Mouse (Mus musculus) G1E-ER4 (cell line): ENCODE measurements around the gene Cdkal1. TPM values are rescaled to one million over a fixed set of nuclear protein-coding genes. Genes with fewer than 3 reads are reported as not detected.

Source experiments
- GATA1 ChIP-seq: IDR thresholded peaks from one replicate; pipeline ENCODE4 v1.8.0; 2012; ENCODE audit warnings: low read length, inconsistent platforms
- polyA plus RNA-seq: library from polyadenylated mRNA; stranded (reverse); fragments of >175 nt; gene quantifications from 2 replicates; pipeline ENCODE4 v1.2.3, GENCODE M21; 2012

Cdkal1 gene
- polyA plus RNA-seq, 1 experiment = 0.64 TPM

DNA sequence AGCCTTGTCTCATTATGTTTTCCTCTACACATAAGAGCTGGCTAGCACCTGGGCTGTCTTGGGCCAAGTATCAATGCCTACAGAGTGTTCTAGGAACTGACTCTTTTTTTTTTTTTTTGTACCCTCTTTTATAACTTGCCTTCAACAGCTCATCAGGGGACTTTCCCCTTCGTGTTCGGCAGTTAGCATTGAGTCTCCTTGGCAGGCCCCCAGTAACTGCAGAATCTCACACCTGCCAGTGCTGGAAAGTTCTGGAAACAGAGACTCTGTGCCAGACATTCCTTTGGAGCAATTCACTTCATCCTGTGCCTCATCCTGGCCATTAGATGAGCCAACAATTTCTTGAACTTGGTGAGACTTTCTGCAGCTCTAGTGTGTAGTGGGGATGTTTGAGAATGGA lies 652.9 kb downstream of the Cdkal1 start:
- no peak for TF ChIP-seq GATA1

DNA sequence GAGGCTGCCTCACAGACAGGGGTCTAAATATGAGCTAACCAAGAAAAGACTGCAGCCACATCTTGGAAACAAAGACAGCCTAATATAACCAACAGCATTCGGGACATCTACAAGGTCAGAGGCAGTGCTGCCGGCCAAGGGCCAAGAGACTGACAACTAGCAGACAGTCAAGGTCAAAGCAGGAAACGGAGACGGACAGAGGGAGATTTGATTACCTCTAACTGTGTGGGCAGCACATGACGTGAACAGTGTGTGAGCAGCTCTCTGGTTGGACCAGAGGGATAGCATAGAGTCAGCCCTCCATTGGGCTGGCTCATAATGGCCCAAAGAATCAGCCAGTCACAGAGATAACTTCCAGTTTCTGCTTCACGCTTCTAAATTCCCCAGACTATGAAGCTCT lies 655.8 kb downstream of the Cdkal1 start:
- no peak for TF ChIP-seq GATA1

DNA sequence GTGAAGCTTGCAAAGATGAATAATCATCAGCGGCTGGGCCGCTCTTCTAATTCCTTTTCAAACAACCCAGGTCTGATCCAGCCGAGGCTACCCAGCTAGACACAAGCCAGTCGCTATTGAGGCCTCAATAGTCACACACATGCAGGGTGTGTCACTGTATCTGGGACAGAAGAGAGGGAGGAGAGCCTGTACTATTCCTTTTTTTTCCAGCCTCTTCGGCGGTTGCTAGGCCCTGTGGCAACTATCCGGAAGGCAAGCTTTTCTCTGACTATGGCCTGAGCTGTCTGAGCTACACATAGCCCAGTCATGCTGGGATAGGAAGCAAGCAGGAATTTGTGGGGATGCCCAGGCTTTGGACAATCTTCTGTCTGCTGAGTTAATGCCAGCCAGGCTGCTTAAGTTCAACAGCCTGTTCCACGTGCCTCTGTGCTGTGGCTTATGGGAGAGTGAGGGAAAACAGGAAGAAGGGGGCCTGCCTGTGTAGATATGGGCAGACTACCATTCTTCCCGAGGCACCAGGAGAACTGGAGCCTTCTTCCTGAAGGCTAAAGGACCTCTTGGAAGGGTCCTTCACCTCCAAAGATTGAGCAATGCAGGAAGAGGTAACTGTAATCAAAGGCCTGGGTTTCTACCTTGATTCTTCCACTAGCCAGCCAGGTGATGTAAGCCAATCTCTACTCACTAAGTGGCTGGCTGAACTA lies 658.5 kb downstream of the Cdkal1 start:
- TF ChIP-seq GATA1 = no peak

DNA sequence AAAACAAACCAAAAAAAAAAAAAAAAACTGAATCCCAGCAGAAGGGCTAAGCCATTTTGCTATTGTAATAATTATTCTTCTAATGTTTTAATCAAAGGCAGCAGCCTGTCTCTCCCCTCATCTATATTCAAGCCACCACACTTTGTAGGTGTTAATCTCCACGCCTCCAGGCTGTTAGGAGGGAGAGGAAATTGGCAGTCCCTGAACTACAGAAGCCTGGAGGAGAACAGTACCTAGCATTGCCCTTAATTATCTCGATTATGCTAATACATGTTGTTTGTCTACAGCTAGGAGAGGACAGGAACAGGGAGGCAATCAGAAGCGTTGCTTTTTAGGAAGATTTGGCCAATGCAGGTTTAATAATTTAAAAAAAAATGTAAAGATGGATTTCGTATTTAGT lies 659.8 kb downstream of the Cdkal1 start:
- no peak for TF ChIP-seq GATA1

DNA sequence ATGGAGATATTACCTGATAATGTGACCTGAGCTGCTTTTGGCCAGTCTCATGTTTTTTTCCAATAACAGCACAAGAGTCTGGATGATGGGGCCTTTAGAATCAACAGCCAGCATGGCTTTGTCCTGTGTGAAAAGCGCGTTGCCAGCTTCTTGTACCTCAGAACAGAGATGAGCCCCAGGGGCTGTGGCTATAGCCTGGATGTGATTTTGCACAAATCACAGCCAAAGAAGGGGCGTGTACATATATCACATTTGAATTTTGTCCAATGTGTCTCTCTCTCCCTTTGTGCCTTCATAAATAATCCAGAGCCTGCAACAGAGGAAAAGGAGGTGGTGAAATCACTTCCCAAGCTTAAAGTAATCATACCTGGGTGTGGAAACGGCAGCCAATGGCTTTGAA lies 660.5 kb downstream of the Cdkal1 start:
- no peak for TF ChIP-seq GATA1

DNA sequence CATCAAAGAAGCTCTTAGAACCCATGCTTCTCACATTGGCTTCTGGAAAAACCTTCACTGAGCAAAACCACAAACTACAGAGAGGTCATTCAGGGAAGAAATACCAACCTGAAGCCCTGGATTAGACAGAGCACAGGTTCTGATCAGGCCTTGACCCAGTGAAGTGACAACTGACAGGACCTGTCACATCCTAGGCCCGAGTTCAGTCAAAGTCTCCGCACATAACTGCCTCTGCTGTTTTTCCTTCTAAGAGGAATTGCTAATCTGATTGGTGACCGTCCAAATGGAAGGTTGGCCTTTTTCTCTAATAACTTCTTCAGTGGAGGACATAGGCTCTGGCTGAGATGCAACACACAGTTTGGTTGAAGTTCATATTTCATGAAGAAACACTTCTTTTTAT lies 662.8 kb downstream of the Cdkal1 start:
- no peak for TF ChIP-seq GATA1

DNA sequence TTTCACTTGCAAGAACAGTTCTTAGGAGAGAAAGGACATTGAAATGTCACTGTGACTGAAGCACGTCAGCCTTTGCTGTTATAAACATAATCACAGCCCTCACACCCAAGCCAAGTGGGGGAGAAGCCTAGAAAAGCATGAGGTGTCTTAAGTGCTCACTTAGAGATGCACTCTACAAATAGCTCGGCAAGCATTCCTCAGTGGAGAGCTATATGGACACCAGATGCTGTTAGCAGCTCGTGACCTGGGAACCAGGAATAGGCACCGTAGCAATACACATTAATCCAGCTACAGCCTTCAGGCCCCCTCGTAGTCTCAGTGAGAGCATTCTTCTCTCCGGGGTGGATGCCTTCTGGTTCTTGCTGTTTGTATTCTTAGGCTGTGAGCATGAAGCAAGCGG lies 664.9 kb downstream of the Cdkal1 start:
- no peak for TF ChIP-seq GATA1

DNA sequence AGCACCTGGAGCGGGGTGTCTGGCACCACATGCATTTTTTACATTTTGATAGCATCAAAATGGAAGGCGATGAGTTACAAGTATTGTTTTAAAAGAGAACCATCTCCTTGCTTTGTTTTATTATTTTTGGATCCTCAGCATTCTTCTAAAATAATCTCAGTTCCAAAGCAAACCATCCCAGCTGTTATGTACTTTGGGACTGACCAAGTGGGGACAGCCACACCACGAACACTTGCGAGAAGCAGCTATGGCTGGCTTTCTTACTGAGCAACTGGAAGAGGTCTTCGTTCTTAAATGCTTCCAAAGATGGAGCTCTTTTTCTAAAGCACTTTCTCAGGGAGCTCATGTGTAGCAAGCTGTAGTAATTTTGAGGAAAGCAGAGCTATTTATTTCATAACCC lies 668.7 kb downstream of the Cdkal1 start:
- no peak for TF ChIP-seq GATA1

DNA sequence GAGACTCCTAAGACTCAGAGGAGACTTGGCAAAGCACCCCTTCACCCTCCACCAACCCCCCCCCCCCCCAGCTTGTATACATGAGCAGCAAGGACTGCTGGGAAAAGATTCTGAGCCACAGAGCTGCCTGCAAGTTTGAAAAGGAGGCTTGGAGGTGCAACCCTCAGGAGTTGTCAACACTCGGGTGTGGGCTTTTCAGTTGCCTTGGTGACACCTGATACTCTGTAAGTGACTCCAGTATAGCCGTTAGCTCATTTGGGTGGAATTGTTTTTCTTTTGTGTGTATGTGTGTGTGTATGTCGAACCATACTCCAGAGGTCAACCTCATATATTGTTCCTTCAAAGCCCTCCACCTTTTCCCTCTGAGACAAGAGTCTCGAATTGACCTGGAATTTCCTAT lies 669.9 kb downstream of the Cdkal1 start:
- no peak for TF ChIP-seq GATA1

DNA sequence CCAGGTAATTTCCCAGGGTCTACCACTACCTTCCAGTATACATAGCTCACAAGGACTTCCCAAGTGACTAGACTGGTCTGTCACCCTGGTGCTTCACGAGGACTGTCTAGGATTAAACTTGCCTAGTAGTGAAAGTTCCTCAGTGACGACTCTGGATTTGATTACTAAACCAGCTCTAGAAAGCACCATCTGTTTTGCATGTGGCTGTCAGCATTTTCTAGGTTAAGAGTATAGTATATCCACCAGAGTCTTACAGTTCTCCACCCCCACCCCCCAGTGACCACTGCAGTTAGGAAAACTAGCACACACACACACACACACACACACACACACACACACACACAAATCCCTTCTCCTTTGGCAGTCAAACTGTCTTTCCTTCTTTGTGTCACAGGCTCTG lies 670.9 kb downstream of the Cdkal1 start:
- no peak for TF ChIP-seq GATA1

DNA sequence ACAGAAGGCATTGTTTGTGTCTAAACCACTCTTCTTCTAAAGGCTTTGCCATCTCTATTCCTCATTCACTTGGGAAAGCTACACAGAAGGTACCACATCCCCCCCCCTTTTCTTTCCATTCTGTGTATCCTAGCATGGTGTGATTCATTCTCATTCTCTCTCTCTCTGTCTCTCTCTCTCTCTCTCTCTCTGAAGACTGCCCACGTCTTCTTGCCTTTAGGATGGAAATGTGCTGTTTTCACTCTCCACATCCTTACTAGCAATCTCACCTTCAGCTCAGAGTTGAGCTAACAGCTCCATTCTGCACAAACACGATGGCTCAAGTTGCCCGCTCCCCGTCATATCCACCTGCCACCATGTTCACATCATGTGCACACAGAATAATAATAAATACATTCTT lies 675.6 kb downstream of the Cdkal1 start:
- TF ChIP-seq GATA1 = no peak

DNA sequence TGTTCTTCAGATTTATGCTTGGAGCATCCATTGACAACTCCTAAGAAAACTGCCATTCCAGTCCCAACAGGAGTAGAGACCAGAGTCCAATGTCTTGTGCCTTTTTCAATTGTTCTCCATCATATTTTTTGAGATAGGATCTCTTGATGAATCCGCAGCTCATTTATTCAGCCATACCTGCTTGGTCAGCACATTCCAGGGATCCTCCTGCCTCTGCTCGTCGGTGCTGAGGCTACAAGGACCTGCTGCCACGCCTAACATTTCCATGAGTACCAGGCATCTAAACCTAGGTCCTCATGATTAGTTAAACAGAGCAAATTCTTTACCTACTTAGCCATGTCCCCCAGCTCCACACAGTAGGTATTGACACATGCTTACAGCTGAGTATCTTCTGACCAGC lies 676.2 kb downstream of the Cdkal1 start:
- TF ChIP-seq GATA1 = no peak

DNA sequence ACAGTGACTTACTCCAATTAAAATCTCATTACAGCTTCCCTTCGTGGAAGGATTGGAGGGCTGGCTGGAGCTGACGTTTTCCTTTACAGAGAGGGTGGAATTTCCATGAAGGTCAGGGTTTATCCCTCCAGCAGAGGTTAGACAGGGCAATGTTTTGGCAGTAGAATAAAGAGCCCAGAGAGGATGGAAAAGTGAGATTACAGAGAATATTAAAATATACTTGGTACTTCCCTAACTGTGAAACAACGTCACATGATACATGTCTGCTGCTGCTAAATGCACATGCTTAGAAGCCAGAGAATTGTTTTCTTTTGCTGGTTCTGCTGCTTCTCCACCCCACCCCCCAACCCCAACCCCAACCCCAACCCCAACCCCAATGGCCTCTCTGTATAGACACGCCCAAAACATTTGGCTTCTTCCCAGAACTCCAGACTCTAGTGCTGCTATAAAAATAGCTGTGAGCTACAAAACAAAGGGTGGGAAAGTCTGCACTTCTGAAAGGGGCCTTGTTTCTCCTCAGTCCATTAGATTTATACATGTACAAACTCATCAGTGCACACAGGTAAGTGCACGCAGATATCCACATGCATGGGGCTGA lies 677.5 kb downstream of the Cdkal1 start:
- TF ChIP-seq GATA1 = no peak

DNA sequence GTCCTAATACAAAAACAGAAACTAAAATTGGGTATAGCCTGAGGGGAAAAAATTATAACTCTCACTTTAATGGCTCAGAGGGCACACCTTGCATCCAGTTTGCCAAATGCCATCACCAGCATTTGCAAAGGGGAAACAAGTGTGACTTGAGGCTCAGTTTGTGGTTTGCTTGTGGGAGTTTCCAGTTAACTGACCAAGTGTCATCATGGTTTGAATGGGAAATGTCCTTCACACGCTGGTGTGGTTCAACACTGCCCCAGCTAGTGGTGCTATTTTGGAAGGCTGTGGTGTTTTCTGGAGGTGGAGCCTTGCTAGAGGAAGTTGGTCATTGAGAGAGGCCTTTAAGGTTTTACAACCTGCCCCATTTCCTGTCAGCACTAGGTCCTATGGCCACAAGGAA lies 686.1 kb downstream of the Cdkal1 start:
- TF ChIP-seq GATA1 = no peak

DNA sequence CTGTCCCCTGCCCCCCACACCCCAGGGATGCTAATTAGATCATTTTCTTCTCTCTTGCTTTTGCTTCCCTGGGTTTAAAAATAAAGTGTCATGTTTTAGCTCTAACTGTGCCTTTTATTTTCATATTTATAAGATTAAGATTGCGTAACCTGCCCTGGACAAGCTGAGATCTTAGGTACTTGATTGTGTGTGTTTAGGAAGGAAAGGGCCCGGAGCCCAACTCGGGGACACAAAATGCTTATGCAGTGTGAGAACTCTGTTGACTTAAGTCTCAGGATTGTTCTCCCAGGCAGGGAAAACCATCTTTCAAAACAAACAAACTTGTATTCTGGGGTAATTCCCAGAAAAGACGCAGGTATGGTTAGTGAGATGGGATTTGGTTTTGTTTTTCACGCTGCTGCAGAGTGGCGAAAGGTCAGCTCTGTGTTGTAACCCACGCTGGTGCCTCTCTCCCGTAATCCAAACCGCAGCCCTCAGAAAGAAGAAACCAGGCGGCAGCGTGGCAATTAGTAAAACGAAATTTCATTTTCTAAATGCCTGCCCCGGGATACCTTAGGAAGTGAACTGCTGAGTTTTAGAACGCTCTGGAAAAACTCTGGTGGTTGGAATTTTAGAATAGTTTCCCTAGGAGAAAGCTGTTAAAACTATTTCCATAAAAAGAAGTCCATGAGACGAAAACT lies 690.5 kb downstream of the Cdkal1 start:
- no peak for TF ChIP-seq GATA1

DNA sequence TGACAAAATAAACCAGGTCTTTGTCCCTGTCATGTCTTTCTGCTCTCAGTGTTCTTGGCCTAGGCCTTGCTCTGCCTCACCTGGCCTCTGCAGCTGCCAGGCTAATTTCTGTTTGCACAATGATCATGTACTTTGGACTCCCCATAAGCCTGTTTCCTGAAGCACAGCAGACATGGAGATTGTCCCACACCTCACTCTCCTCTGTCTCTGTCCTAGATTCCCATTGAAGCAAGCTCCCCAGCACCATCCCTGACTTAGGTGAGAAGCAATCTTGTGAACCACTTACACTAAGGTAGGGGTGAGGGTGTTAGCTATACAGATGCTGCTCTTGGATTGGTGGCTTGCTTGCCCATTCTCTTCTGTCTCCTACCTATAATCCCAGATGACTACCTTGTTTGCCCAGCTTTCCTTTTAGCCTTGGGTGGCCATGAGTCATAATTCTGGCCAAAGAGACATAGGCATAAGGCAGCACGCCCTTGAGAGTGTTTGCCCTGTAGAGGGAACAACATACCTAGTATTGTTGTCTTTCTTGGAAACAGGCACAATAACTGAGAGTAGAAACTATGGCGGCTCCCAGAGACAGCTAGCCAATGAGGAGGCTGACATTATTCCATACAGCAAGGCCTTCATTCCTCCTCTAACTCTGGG lies 692.5 kb downstream of the Cdkal1 start:
- no peak for TF ChIP-seq GATA1
